Mouse (Mus musculus) cerebellum, adult 2 months (tissue): ENCODE results near the gene Dnajb4. TPM values are rescaled to one million over a fixed set of nuclear protein-coding genes. Genes with fewer than 3 reads are reported as not detected.
A peak's percentile ranks its signal among the peaks of the same experiment; 100 is the strongest.

ENCODE experiments used
- DNase-seq, 2 experiments: peaks; one replicate each; pipeline ENCODE4 v3.0.0; 2021
- H3K27ac ChIP-seq: fragments of 200-500 bp; 2 replicates; pipeline ENCODE4 v1.5.1; 2012; ENCODE audit warnings: low read length, control low read depth, inconsistent platforms; ENCODE audit not compliant: insufficient read depth
- H3K27me3 ChIP-seq: fragments of 200-500 bp; 2 replicates; pipeline ENCODE4 v1.6.1; 2012; ENCODE audit warnings: inconsistent platforms, mild to moderate bottlenecking, low read length, moderate library complexity; ENCODE audit not compliant: control insufficient read depth, insufficient read depth
- H3K4me1 ChIP-seq: fragments of 200-500 bp; 2 replicates; pipeline ENCODE4 v1.6.1; 2011; ENCODE audit warnings: low read length; ENCODE audit not compliant: control insufficient read depth, insufficient read depth
- H3K4me3 ChIP-seq: fragments of 200-500 bp; replicated peaks from 2 replicates; pipeline ENCODE3; 2011; ENCODE audit warnings: mild to moderate bottlenecking, low read depth, low read length, control low read depth; ENCODE audit not compliant: insufficient read depth
- CTCF ChIP-seq: fragments of 200-500 bp; IDR thresholded peaks from 2 replicates; pipeline ENCODE4 v1.5.1; 2011; ENCODE audit warnings: low read depth, mild to moderate bottlenecking, control low read depth, low read length, moderate library complexity, borderline replicate concordance; ENCODE audit not compliant: insufficient read depth
- POLR2A ChIP-seq: fragments of 200-500 bp; IDR thresholded peaks from 2 replicates; pipeline ENCODE4 v1.6.1; 2011; ENCODE audit warnings: low read length, control low read depth, borderline replicate concordance; ENCODE audit not compliant: insufficient read depth
- WGBS: fragments of 180-500 bp; shearing (Covaris S2); methylation state at CpG from one replicate; pipeline ENCODE4 v1.1.7; 2018; 5-methylcytosine and 5-hydroxymethylcytosine counted together
- polyA plus RNA-seq: library from polyadenylated mRNA; depleted of rRNA; stranded (reverse); fragments of >200 nt; gene quantifications from 2 replicates; pipeline ENCODE4 v1.2.3, GENCODE M21; 2012

The Dnajb4 gene
- polyA plus RNA-seq, 1 experiment = 49.1 TPM

- DNase-seq = peak; percentile 58 to 66
- 3% methylated on average over 53 of the region's 53 CpGs for WGBS
- H3K4me3 ChIP-seq = peak overlapping the region; percentile 72
- H3K4me1 ChIP-seq = no peaks in the 10 kb centered on the region
- TF ChIP-seq POLR2A = 0 out of 2 replicates have a peak, but pooled peaks have one; percentile 17
- TF ChIP-seq CTCF = no peak
- no peaks in the 10 kb centered on the region for H3K27me3 ChIP-seq
- H3K27ac ChIP-seq = 0 out of 2 replicates have a peak overlapping the region, but pooled peaks have one; percentile 6
These were observed 44.6 kb downstream of the Dnajb4 start for GRCm38 (mm10) chr3:152165351-152166098.

GRCm38 (mm10) chr3:152165014-152165350, 45.1 kb downstream of the Dnajb4 start:
- WGBS = 56% methylated on average over 9 of the region's 9 CpGs
- no peaks in the 10 kb centered on the region for H3K4me1 ChIP-seq
- H3K4me3 ChIP-seq = peak overlapping the region; percentile 72
- H3K27ac ChIP-seq = no peak overlapping the region
- H3K27me3 ChIP-seq = no peaks in the 10 kb centered on the region
- DNase-seq = no peak
- TF ChIP-seq POLR2A (no peak), CTCF (no peak)

- Histone ChIP-seq H3K27me3 (no peaks in the 10 kb centered on the region), H3K27ac (no peak overlapping the region), H3K4me3 (no peak overlapping the region), H3K4me1 (no peaks in the 10 kb centered on the region)
- 93% methylated on average over 8 of the region's 8 CpGs for WGBS
- no peak for DNase-seq
- TF ChIP-seq CTCF = no peak
These were observed 46.8 kb downstream of the Dnajb4 start for GRCm38 (mm10) chr3:152163320-152163719.

GRCm38 (mm10) chr3:152160607-152161006, 49.5 kb downstream of the Dnajb4 start:
- no peak for DNase-seq
- Histone ChIP-seq H3K27me3 (no peaks in the 10 kb centered on the region), H3K27ac (no peak overlapping the region), H3K4me1 (peaks cover under 1% of the 10 kb centered on the region; the same call in 1 of the 2 replicates), H3K4me3 (no peak overlapping the region)
- TF ChIP-seq CTCF = no peak
- TF ChIP-seq POLR2A = no peak
- WGBS = 73% methylated on average over 4 of the region's 4 CpGs

GRCm38 (mm10) chr3:152159321-152159720, 50.8 kb downstream of the Dnajb4 start:
- H3K27ac ChIP-seq = no peak overlapping the region
- no peak overlapping the region for H3K4me3 ChIP-seq
- H3K4me1 ChIP-seq = peaks cover 6% of the 10 kb centered on the region; the same call in 1 of the 2 replicates
- TF ChIP-seq POLR2A (no peak), CTCF (no peak)
- no peak for DNase-seq
- H3K27me3 ChIP-seq = no peaks in the 10 kb centered on the region

GRCm38 (mm10) chr3:152158344-152159291, 51.5 kb downstream of the Dnajb4 start:
- WGBS = 66% methylated on average over 10 of the region's 10 CpGs
- Histone ChIP-seq H3K4me3 (no peak overlapping the region), H3K27ac (no peak overlapping the region), H3K4me1 (peaks cover 6% of the 10 kb centered on the region; the same call in 1 of the 2 replicates), H3K27me3 (no peaks in the 10 kb centered on the region)
- no peak for TF ChIP-seq POLR2A
- no peak for TF ChIP-seq CTCF
- no peak for DNase-seq

GRCm38 (mm10) chr3:152156816-152157496, 53.1 kb downstream of the Dnajb4 start:
- no peak for TF ChIP-seq POLR2A
- no peak for TF ChIP-seq CTCF
- 51% methylated on average over 23 of the region's 23 CpGs for WGBS
- peak in 1 of 2 experiments; percentile 2 for DNase-seq
- Histone ChIP-seq H3K4me1 (peaks cover 6% of the 10 kb centered on the region; the same call in 1 of the 2 replicates), H3K4me3 (no peak overlapping the region), H3K27ac (no peak overlapping the region), H3K27me3 (no peaks in the 10 kb centered on the region)
